Mouse (Mus musculus) lung, postnatal 0 days (tissue): Measurements from ENCODE around the gene Tchp. TPM values are rescaled to one million over a fixed set of nuclear protein-coding genes. Genes with fewer than 3 reads are reported as not detected.

Source experiments
- ATAC-seq: fragments of 200-750 bp; cut with Nextera tagmentation; 2 replicates; pipeline ENCODE4 v1.8.0; 2017; ENCODE audit warnings: moderate library complexity
- DNase-seq: peaks from one replicate; pipeline ENCODE4 v3.0.0-alpha.2; 2016; ENCODE audit warnings: low spot score
- H3K27ac ChIP-seq: fragments of 300-500 bp; sonication (generic); 2 replicates; pipeline ENCODE4 v1.5.1; 2014; ENCODE audit warnings: antibody characterized with exemption, mild to moderate bottlenecking, low read length, mixed read lengths
- H3K27me3 ChIP-seq: fragments of 300-500 bp; sonication (generic); replicated peaks from 2 replicates; pipeline ENCODE4 v1.6.1; 2014; ENCODE audit warnings: low read length, mixed read lengths; ENCODE audit not compliant: insufficient read depth
- H3K36me3 ChIP-seq: fragments of 300-500 bp; sonication (generic); 2 replicates; pipeline ENCODE4 v1.6.1; 2014; ENCODE audit warnings: low read length, mixed read lengths; ENCODE audit not compliant: insufficient read depth
- H3K4me1 ChIP-seq: fragments of 300-500 bp; sonication (generic); 2 replicates; pipeline ENCODE4 v1.6.1; 2014; ENCODE audit warnings: antibody characterized with exemption, low read depth, low read length, mixed read lengths; ENCODE audit not compliant: insufficient read depth
- H3K4me2 ChIP-seq: fragments of 300-500 bp; sonication (generic); replicated peaks from 2 replicates; pipeline ENCODE4 v1.6.1; 2014; ENCODE audit warnings: low read depth, mild to moderate bottlenecking, low read length, moderate library complexity, mixed read lengths
- H3K4me3 ChIP-seq: fragments of 300-500 bp; sonication (generic); 2 replicates; pipeline ENCODE4 v1.5.1; 2014; ENCODE audit warnings: low read depth, low read length
- H3K9ac ChIP-seq: fragments of 300-500 bp; sonication (generic); replicated peaks from 2 replicates; pipeline ENCODE4 v1.6.1; 2014; ENCODE audit warnings: low read depth, mild to moderate bottlenecking
- H3K9me3 ChIP-seq: fragments of 300-500 bp; sonication (generic); 2 replicates; pipeline ENCODE4 v1.6.1; 2016; ENCODE audit warnings: low read length, mixed read lengths
- CTCF ChIP-seq: IDR thresholded peaks from 2 replicates; pipeline ENCODE4 v1.5.1; 2016; ENCODE audit warnings: antibody characterized with exemption, mild to moderate bottlenecking
- EP300 ChIP-seq: IDR thresholded peaks from 2 replicates; pipeline ENCODE4 v1.6.1; 2016; ENCODE audit warnings: antibody characterized with exemption, mild to moderate bottlenecking, control low read depth
- WGBS: fragments of 180-500 bp; shearing (Covaris S2); extraction: QIAGEN DNeasy Blood & Tissue Kit; methylation state at CpG from one replicate; pipeline ENCODE4 v1.1.7; 2014; 5-methylcytosine and 5-hydroxymethylcytosine counted together
- polyA plus RNA-seq: library from polyadenylated mRNA; unstranded; fragments of >200 nt; fragmentation: Nextera tagmentation; extraction: Ambion mirVana; gene quantifications from 2 replicates; pipeline ENCODE4 v1.2.1, GENCODE M21; 2015

The Tchp gene
- polyA plus RNA-seq, 1 experiment from 2014 or later: 10.0 TPM

- Histone ChIP-seq H3K4me1 (peaks cover 3% of the 10 kb centered on the region; the same call in 1 of the 2 replicates), H3K9ac (no peak overlapping the region), H3K27me3 (no peaks in the 10 kb centered on the region), H3K9me3 (no peaks in the 10 kb centered on the region), H3K4me3 (no peak overlapping the region), H3K4me2 (no peak overlapping the region), H3K27ac (peak overlapping the region; percentile 68), H3K36me3 (no peaks in the 10 kb centered on the region)
- DNase-seq: peak; percentile 68
- WGBS: 42% methylated on average over 8 of the region's 8 CpGs
- peak; percentile 79 for ATAC-seq
- TF ChIP-seq CTCF: no peak
- TF ChIP-seq EP300: peak; percentile 57
These were observed 25.8 kb upstream of the Tchp start for GRCm38 (mm10) chr5:114681717-114682116.

- WGBS: 79% methylated on average over 5 of the region's 5 CpGs
- no peaks in the 10 kb centered on the region for H3K36me3 ChIP-seq
- H3K4me1 ChIP-seq: peaks cover 10% of the 10 kb centered on the region; the same call in 1 of the 2 replicates
- H3K27me3 ChIP-seq: no peaks in the 10 kb centered on the region
- DNase-seq (no peak), ATAC-seq (no peak)
- H3K9me3 ChIP-seq: no peaks in the 10 kb centered on the region
- no peak for TF ChIP-seq EP300
- TF ChIP-seq CTCF: no peak
- H3K27ac ChIP-seq: no peak overlapping the region
- H3K9ac ChIP-seq: no peak overlapping the region
- H3K4me3 ChIP-seq: no peak overlapping the region
- no peak overlapping the region for H3K4me2 ChIP-seq
These were observed 21.6 kb upstream of the Tchp start for GRCm38 (mm10) chr5:114685986-114686385.

GRCm38 (mm10) chr5:114686726-114687210 lies 20.8 kb upstream of the Tchp start:
- TF ChIP-seq EP300 (no peak), CTCF (no peak)
- 47% methylated on average over 7 of the region's 7 CpGs for WGBS
- Histone ChIP-seq H3K4me1 (peaks cover 10% of the 10 kb centered on the region; the same call in 1 of the 2 replicates), H3K36me3 (no peaks in the 10 kb centered on the region), H3K27ac (no peak overlapping the region), H3K9ac (no peak overlapping the region), H3K9me3 (no peaks in the 10 kb centered on the region), H3K4me3 (no peak overlapping the region), H3K27me3 (no peaks in the 10 kb centered on the region), H3K4me2 (no peak overlapping the region)
- ATAC-seq: no peak
- peak; percentile 44 for DNase-seq

- H3K36me3 ChIP-seq: no peaks in the 10 kb centered on the region
- H3K4me3 ChIP-seq: no peak overlapping the region
- no peaks in the 10 kb centered on the region for H3K9me3 ChIP-seq
- TF ChIP-seq EP300 (no peak), CTCF (no peak)
- peaks cover 6% of the 10 kb centered on the region; the same call in 1 of the 2 replicates for H3K4me1 ChIP-seq
- no peak overlapping the region for H3K4me2 ChIP-seq
- DNase-seq: no peak
- H3K27ac ChIP-seq: no peak overlapping the region
- no peak for ATAC-seq
- H3K27me3 ChIP-seq: no peaks in the 10 kb centered on the region
- no peak overlapping the region for H3K9ac ChIP-seq
These were observed 19.7 kb upstream of the Tchp start for GRCm38 (mm10) chr5:114687901-114688300.

- no peak overlapping the region for H3K27ac ChIP-seq
- 66% methylated on average over 13 of the region's 13 CpGs for WGBS
- no peak overlapping the region for H3K4me3 ChIP-seq
- H3K36me3 ChIP-seq: no peaks in the 10 kb centered on the region
- no peak overlapping the region for H3K9ac ChIP-seq
- ATAC-seq: no peak
- no peaks in the 10 kb centered on the region for H3K27me3 ChIP-seq
- no peak for TF ChIP-seq EP300
- TF ChIP-seq CTCF: no peak
- no peak overlapping the region for H3K4me2 ChIP-seq
- H3K9me3 ChIP-seq: no peaks in the 10 kb centered on the region
- DNase-seq: no peak
- H3K4me1 ChIP-seq: peaks cover 6% of the 10 kb centered on the region; the same call in 1 of the 2 replicates
These were observed 18.9 kb upstream of the Tchp start for GRCm38 (mm10) chr5:114688703-114689102.

- TF ChIP-seq CTCF (no peak), EP300 (no peak)
- DNase-seq: peak; percentile 78
- no peaks in the 10 kb centered on the region for H3K36me3 ChIP-seq
- H3K9me3 ChIP-seq: no peaks in the 10 kb centered on the region
- H3K4me2 ChIP-seq: peak overlapping the region; percentile 81
- 16% methylated on average over 16 of the region's 16 CpGs for WGBS
- peak overlapping the region; percentile 56 for H3K4me3 ChIP-seq
- ATAC-seq: peak; percentile 38
- H3K27ac ChIP-seq: peak overlapping the region; percentile 77
- 0 out of 2 replicates have a peak, but pooled peaks cover 2% of the 10 kb centered on the region for H3K27me3 ChIP-seq
- H3K4me1 ChIP-seq: peaks cover 6% of the 10 kb centered on the region; the same call in 1 of the 2 replicates
- peak overlapping the region; percentile 62; the same call in 1 of the 2 replicates for H3K9ac ChIP-seq
These were observed 17.7 kb upstream of the Tchp start for GRCm38 (mm10) chr5:114689700-114690366.
